Mouse (Mus musculus): Measurements from ENCODE around the gene Mboat2.

- no peak for TF ChIP-seq CTCF (IDR thresholded peaks at IDR 0.05)
- no peak for TF ChIP-seq EP300 (IDR thresholded peaks at IDR 0.05)
Observed at GRCm38 (mm10) chr12:24902736-24903135, 72.1 kb downstream of the Mboat2 start.

Data from lung, postnatal 0 days (tissue).